Mouse (Mus musculus): ENCODE results near the gene Stum.
"Not testable (repeated sequence)": the region's sequence is repeated elsewhere in the genome, so short reads cannot be mapped to it uniquely, and the experiment has no call there.

Gene Stum

DNA sequence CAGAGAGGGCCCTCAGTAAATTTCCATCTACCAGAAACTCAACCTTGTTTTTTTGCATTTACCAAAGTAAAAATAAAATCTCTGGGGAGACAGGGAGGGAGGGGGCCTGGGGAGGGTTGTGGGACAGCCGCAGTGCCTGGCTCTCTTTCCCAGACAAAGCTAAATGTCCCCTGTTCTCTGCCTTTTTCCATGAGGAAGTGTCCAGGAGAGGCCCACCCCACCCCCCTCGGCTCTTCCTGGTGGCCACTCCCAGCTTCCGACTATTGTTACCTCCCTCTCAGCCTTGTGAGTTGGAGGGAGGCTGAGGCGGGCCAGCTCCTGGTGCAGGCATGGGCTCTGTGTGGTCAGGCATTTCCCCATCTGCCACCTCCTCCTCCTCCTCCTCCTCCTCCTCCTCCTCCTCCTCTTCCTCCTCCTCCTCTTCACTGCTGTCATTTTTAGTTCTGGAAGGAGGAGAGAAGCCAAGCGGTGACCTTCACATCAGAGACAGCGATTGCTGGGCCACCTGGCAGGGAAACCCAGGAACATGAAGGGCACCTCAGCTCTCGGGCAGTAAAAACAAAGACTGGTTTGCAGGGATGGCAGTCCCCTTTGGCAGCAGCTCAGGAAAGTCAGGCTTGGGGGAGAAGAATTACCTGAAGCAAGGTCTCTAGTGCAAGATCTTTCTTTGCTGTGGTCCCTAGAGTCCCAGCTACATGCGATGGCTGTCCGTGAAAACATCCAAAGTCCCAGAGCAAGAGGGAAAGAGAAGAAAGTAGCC, 77.5 kb downstream of the Stum start:
- DNase-seq (ENCODE audit: extremely low spot score) = no peak

DNA sequence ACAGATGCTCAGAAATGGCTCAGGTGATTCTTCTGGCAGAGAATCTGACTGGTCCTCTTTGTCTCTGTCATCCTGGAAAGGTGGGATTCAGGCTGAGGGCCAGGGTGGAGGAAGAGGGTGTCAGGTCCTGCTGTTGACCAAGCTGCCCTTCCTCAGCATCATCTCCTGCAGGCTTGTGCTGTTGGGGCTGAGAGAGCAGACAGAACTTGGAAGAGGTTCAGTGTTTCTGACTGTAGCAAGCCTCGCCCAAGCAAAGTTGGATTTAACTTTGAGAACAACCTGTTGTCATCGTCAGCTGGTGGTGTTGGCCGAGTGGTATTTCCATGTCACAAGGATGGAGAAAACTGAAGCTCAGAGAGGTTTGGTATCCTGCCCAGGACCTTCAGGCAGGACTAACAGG, 78.6 kb downstream of the Stum start:
- DNase-seq (ENCODE audit: extremely low spot score) = no peak

DNA sequence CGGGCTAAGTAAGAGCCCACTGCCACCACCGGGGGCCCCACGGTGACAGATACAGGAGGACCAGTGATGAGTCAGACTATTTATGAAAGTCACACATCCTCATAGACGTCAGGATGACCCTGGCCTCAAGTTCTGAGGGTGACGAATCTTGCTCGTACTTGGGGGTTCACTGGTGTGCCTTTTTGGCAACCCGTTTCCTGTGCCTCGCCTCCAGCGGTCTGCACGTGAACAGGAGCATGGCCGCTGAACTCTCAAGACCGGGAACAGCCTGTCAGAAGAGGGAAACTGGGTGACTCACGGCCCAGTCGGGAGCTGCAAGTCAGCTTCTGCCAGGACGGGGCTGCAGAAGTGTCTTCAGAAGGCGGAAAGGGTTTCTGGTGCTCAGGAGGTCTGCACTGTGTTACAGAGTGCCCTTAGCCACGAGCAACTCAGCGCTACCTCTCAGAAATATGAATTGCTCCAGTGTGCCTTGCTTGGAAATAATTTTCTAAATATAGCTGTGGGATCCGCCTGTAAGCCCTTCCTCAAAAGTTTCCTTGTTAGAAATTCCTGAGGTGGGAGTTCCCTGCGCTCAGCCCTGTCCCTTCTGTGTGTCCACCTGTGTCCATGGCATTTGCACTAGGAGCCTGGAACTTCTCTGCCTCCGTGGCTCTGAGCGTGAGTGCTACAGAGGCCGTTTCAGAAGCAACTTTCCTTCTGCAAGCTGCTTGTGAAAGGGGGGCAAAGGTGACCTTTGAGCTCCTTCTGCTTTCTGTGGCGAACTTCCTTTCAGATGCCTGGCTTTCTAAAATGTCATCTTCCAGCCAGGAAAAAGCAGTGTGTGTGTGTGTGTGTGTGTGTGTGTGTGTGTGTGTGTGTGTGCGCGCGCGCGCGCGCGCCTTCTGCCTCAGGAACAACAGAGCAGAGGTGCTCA, 79.4 kb downstream of the Stum start:
- no peak for DNase-seq (ENCODE audit: extremely low spot score)

DNA sequence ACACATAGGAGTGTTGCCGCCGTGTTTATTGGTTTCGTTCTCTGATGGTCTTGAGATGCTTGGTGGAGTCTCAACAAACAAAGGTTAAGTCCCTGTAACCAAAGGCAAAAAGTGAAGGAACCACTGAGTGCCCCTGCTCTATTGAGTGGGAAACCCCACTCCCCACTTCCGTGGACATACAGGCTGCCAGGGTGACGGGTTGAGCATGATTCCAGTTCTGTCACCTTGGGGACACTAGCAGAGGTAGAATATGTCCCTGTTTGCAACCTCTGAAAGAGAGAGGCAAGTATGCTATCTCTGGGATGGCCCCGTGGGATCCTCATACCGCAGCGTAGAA, 80.0 kb downstream of the Stum start:
- no peak for DNase-seq (ENCODE audit: extremely low spot score)

DNA sequence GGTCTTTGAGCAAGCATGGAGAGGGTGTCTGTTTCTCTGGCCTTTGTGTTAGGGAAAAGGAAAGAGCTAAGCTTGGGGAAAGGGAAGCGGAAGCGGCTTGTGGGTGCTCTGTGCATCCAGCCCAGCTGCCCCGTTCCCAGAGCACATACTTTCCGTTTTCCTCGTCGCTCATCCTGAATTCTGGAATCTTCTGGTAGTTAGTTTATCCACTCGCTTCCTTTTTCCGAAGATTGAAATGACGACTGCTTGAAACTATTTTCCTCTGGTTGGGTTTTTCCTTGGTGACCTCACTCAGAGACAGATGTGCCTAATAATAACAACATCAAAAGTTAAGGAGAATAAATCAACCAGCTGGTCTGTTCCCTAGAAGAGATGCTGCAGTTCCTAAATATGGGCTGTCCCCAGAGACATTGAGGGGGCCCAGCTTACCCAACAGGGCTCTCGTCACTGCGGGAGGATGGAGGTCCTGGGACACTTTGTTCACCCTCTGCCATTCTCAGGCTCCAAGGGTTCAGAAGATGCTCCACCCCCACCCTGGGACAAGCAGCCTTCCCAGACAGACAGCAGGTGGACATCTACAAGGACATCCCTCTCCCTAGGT, 80.7 kb downstream of the Stum start:
- no peak for DNase-seq (ENCODE audit: extremely low spot score)

DNA sequence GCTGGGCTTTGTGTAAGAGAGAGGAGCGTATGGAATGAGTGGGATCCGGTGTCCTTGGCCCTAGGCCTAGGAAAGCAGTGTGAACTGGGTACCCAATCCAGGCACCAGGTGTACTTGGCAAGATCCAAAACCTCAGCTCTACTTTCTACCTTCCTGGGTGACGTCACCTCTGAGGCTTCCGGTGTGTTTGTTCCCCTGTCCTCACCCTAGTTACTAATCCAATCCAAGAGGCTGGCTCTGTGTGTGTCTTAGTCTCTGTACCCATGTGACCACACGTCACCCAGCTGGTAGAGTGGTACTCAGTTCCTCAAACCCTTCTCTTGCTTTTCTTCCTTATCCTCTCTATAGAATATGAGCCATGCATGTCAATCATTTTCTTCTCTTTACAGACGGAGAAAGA, 81.6 kb downstream of the Stum start:
- DNase-seq (ENCODE audit: extremely low spot score) = no peak

DNA sequence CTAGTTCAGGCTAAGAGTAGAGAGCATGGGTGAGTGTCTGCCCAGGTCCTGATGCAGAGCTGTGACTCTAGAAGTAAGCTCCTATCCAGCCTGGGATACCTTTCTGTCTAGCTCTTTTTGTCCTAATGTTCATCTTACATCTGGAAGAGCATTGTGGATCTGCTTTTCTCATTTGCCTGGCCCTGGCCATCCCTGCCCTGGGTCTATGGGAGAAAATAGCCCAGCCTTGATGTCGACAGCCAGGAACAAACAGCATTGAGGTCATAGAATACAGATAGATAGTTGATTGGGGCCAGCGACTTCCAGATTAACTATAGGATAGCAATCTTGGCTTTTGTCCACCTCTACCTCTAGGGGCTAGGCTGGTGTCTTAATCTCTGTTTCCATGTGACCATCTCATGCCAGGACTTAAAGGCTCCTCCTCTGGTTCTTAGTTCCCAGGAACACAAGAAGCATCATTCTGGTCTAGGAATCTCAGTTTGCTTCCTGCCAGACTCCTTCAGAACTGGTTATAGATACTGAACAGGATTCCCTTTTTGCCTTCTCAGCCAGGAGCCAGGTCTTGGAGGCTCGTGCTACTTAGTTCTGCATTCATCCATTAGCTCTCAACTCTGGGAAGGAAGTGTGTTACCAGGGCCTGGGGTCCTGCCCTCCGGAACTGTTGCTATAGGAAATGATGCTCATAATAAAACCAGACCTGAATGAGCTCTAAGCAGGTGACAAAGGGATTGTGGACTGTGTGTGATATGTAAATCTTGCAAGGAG, 82.4 kb downstream of the Stum start:
- DNase-seq (ENCODE audit: extremely low spot score) = no peak

DNA sequence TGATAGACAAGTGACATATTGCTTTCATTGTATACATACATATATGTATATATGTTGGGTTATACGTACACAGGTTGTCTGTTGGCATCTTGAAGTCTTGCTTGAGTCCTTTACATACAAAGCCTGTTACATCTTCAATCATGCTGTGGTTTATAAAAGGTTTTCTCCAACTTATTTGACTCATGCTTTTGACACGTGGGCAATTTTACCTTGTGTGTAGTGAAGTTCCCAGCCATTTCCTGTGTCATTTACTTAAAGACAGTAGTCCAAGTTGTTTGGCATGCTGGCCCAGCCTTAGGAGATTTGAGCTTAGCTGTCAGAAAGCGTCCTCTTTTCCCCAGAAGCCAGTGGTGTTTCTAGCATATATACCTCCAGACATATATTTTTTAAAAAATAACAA, 84.9 kb downstream of the Stum start:
- DNase-seq (ENCODE audit: extremely low spot score) = no peak

DNA sequence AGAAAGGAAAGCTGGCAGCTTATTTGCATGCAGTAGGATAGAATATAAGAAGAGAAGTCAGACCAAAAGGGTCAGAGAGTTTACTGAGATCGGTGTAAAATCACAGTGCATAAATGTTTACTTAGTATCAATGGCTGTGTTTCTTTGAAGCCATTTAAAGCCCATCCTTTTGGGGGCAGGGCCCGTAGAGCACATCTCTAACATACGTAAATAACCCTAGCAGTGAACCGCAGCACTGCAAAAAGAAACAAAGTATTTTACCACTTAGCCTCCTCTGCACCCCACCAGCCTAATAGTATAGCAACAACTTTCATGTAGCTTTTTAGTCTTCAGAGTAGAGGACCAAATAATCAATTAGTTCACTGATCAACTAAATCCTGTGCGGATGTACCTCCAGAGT, 85.6 kb downstream of the Stum start:
- no peak for DNase-seq (ENCODE audit: extremely low spot score)

DNA sequence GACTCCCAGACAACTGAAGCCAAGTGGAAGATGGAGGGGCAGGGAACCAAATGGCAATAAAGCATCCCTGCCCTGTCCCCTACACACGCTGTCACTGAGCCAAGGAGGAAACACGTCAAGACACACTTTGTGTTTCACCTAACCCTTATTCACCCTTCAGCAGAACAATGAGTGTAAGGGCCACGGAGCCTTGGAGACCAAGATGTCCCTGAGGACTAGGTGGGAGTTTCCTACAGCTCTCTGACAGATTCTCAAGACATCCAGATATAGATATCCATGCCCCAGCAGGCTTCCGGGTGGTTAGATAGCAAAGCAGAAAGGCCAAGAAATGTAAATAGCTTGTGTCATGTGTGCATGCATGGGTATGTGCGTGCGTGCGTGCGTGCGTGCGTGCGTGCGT, 89.4 kb downstream of the Stum start:
- no peak for DNase-seq (ENCODE audit: extremely low spot score)

DNA sequence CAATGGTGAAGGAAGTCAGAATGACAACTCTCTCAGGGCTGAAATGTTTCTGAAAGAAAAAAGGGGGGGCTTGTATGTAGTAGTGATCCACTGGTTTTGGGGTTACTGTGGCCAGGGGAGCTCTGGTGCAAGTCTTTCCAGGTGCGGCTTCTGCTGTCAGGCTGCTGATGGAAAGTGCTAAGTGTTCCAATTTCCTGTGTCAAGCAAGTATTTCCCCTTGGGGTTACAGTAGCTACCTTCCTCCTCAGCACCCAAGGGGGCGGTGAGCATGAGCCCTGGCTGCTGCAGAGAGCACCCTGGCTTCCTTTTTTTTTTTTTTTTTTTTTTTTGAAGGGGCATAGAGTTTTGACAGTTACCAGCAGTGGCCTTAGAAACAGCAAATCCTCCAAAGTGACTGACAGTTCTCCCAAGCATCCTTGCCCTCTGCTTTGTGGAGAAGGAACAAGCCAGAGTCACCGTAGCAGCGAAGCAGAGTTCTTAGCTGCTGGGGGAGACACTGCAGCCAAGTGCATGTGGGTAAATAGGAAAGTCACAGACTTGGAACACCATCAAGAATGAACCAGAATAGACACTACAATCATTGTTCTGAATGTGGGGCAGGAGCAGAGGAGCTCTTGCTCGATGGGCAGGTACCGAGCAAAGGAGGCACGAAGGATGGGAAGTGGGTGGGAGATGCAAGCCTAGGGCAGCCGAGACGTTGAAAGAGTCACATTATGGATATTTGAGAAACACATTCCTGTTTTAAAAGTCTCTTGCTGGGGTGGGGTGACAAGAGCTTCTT, 90.1 kb downstream of the Stum start:
- DNase-seq (ENCODE audit: extremely low spot score) = no peak

DNA sequence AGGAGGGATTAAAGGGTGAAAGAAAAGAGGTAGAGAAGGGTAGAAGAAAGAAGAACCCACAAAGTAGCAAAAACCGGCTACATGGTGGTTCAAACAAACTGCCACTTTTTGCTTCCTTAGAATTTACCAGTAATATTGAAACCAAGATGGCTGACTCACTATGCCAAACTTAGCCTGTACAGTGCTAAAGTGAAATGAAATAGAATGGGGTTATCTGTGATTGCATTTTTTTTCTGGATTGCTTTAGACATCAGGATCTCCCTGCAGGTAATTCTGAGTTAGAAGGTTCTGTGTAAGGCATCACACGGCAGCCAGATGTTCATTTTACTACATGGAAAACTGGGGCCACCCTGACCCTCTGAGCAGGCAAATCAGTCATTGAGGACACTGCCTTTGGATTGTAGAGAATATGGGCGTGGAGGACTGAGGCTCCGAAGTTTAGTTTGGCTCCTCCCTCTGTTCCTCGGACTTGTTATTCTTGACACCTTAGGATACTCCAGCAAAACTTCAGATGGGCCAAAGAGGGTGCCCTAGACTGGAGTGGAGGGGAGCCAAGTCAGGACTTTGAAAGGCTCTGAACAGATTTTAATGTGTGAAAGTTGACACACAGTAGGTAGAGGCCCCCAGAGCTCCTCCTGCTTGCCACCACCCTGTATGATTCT, 91.0 kb downstream of the Stum start:
- no peak for DNase-seq (ENCODE audit: extremely low spot score)

DNA sequence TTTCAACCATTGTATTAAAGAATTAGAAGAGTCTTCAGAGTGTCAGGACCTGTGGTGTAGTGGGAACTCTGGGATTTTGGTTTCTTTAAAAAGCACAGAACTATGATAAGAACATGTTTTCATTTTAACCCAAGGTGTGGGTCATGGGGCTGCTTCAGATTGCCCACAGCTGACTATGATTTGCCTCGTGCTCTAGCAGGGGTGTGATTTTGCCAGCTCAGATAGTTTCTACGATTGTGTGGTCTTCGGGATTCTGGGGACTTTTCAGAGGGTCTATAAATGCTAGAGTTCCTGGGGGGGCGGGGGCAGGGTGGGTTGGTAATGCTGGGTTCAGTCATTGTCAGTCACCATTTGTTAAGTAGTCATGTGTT, 91.7 kb downstream of the Stum start:
- no peak for DNase-seq (ENCODE audit: extremely low spot score)

DNA sequence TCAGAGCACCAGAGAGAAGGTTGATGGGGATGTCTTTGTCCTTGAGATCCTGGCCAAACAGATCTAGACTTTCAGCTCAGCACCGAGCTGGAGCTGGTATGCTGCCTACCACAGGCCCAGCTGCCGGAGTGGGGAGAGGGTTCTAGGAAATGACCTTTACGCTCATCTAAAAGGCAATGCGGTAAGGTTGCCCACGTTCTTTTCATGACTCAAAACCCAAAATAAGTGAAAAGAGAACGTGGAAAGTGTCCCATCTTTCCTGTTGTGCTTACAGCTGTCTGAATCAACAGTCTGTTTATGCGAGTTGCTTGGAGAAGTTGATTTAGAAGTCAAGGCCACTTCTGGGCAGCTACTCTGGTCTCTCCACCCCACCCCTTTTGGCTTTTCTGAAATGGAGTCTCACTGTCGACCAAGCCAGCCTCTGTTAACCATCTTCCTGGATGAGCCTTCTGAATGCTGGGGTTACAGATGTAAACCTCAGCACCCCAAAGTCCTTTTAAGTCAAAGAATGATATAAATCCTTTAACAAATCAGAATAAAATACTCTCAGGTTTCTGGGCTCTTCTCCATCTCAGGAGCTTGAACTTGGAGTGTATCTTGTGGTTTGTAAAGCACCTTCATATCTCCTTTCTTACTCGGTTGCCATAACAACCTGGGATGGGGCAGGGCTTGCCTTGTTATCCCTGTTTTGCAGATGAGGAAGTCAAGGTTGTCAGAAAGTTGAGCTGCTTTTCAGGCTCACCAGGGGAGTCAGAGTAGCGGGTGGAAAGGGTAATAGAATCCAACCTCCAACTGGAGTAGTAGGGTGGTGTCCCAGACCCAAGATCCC, 92.3 kb downstream of the Stum start:
- no peak for DNase-seq (ENCODE audit: extremely low spot score)

DNA sequence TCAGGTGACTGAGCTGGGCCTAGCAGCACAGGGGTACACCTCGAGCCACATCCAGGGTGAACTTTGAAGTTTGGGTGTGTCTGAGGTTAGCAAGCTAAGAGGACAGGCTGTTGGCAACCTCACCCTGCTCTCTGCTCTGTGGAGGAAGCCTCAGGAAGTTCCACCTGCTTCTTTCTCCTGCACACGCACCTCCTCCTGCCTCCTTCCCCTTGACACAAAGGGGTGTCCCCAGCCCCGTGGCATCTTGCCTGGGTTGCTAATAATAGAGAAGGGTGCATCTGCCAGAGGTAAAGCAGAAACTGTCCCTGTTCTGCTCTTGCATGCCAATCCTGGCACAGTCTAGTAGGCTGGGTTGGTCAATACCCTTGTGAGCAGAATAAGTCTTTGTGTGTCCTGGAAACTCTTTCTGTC, 93.0 kb downstream of the Stum start:
- no peak for DNase-seq (ENCODE audit: extremely low spot score)

DNA sequence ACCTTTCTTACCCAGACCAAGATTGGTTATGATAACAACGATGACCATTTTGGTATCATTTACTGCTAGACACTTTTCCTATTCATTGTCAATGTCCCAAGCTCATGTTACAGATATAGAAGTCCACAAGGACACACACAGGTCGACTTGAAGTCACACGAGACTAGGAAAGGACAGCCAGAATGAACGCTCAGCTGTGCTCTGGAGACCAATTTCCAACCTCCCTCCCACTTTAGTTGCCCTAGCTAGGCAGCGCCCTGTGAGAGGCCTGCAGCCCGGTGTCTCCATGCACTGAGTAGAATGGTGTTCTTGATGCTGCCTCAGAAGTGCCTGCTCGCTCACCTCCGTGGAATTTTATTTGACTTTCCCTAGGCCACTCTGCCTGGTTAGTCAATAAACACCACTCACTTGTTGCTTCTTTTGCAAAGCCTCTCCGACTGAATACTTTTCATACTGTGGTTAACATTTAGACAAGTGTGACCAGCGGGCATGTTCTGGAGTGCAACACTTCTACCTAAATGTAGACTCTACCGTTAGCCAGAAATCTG, 94.0 kb downstream of the Stum start:
- DNase-seq (ENCODE audit: extremely low spot score) = not testable (repeated sequence)

DNA sequence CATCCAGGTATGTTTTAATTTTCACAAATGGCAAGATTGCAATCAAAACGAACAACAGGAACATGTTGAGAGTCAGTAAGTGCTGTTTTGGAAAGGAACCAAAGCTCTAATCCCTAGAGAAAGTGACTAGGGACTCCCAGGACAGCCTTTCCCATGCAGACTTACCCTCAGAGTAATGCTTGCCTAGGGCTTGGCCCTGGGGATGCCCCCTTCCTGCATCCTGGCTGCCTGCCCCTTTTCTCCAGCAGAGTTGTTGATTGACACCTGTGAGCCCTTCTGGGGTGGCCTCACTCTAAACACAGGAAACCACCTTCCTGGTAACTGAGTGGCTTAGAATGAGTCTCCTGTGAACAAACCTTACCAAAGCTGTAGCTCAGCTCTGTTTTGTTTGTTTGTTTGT, 94.8 kb downstream of the Stum start:
- DNase-seq (ENCODE audit: extremely low spot score) = no peak

DNA sequence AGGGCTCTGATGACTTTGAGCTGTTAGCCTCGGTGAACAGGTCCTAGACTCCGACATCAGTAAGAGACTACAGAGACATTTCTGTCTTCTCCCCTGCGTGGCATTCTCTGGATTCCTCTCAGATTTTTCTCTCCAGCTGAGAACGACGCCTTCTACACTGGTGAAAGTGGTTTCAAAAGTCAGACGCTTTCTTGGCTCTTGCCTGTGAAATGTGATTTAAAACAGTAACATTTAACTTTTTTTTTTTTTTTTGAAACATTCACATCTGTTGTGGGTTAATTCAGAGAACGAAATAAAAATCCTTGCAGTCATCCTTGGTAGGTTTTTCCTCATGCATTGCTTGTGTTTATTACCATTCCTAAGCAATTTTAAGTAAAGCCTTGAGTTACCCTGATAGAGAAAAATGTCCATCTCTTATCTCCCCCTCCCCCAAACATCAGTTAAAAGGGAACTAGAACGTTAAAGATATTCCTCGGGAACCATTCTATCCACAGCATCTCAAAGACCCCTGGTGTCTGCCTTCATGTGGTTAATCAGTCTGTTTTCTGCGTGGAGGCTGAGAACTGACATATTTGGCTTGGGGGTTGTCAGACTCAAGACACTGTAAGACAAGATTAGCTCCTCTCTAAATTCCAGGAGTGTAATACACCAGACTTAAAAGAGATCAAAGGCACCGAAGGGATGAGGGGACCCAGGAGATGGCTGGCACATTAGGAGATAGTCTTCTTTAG, 95.4 kb downstream of the Stum start:
- no peak for DNase-seq (ENCODE audit: extremely low spot score)
